Comparison of ENCODE assay signal across 10 mouse cellular contexts in the genomic region with DNA sequence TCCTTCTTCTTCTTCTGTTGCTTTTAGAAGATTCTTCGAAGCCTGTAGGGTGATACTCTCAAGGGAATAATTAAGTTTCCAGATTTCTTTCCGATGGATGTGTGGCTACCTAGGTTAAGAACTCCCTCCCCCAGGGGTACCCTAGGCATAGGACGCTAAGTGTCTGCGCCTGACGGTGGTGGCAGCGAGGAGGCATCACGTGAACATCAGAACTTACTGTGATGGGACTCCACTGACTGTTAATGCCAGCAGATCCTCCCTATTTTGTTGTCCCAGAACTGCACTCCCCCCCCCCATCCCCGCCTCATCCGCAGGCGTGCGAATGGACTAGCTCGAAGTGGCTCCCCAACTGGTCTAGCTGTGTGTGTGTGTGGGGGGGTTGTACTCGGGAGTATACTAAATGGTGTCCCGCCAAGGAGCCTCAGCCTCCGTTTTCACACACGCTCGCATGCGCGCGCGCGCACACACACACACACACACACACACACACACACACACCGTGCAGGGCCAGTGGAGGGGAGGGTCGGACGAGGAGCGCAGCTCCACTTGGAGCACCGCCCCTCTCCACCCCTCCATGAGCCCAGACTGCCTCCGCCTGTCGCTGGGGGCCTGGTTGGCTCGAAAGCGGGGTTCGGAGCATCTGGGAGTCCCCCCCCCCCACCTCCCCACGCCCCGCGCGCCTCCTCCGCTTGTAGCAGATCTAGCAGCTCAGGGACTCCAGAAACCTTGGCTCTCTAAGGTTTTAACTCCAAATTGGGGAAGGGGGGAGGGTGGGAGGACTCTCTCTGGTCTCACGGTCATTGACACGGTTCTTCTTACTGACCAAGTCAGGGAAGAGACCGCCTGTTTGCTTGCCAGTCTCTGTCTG. TPM values are rescaled to one million over a fixed set of nuclear protein-coding genes. Genes with fewer than 3 reads are reported as not detected.
A peak's percentile ranks its signal among the peaks of the same experiment; 100 is the strongest.
DNase-seq lines count a peak whose midpoint lies in the region; ATAC-seq and TF ChIP-seq lines count a peak whose summit lies in the region.
"Had no signal": no experiment of that assay in that cellular context is flagged by ENCODE, and none has a peak within 500 bp of the region (broad histone marks: within the 10 kb centered on the region; RNA-seq: fewer than 3 reads in every experiment).

No protein-coding gene starts in this region.

- under 1% methylated on average over 36 of the region's 40 CpGs for WGBS in heart, postnatal 0 days
- WGBS in embryonic facial prominence, embryonic 11.5 days: under 1% methylated on average over 35 of the region's 40 CpGs
- WGBS in neural tube, embryonic 14.5 days: 1% methylated on average over 32 of the region's 40 CpGs
- WGBS in lung, postnatal 0 days: 3% methylated on average over 28 of the region's 40 CpGs

- no peak overlapping the region; the same call in 1 of the 2 replicates for H3K4me2 ChIP-seq in heart, postnatal 0 days (ENCODE audit: low read depth, low read length)
- H3K4me2 ChIP-seq in embryonic facial prominence, embryonic 11.5 days (ENCODE audit: low read depth, low read length): peak overlapping the region; percentile 28
- H3K4me2 ChIP-seq in neural tube, embryonic 14.5 days (ENCODE audit: low read depth, low read length): peak overlapping the region; percentile 99
- H3K4me2 ChIP-seq in lung, postnatal 0 days (replicated peaks; ENCODE audit: low read depth, low read length): no peak overlapping the region

- no peaks in the 10 kb centered on the region for H3K9me3 ChIP-seq in heart, postnatal 0 days (replicated peaks; ENCODE audit: control insufficient read depth, low read length)
- no peaks in the 10 kb centered on the region for H3K9me3 ChIP-seq in embryonic facial prominence, embryonic 11.5 days (replicated peaks; ENCODE audit: control insufficient read depth, low read length)
- H3K9me3 ChIP-seq in neural tube, embryonic 14.5 days (ENCODE audit: control insufficient read depth, low read length): no peaks in the 10 kb centered on the region
- H3K9me3 ChIP-seq in lung, postnatal 0 days (ENCODE audit: low read length): no peaks in the 10 kb centered on the region

- no peaks in the 10 kb centered on the region for H3K36me3 ChIP-seq in heart, postnatal 0 days (replicated peaks; ENCODE audit: control insufficient read depth, insufficient read depth, low read length)
- no peaks in the 10 kb centered on the region for H3K36me3 ChIP-seq in embryonic facial prominence, embryonic 11.5 days (replicated peaks; ENCODE audit: control insufficient read depth, insufficient read depth, low read depth, low read length)
- no peaks in the 10 kb centered on the region for H3K36me3 ChIP-seq in neural tube, embryonic 14.5 days (ENCODE audit: control insufficient read depth, insufficient read depth, low read length)
- no peaks in the 10 kb centered on the region for H3K36me3 ChIP-seq in lung, postnatal 0 days (ENCODE audit: insufficient read depth, low read length)
- H3K36me3 ChIP-seq: G1E had no signal

- 0 out of 2 replicates have a peak overlapping the region, but pooled peaks have one; percentile 4 for H3K4me3 ChIP-seq in heart, postnatal 0 days (ENCODE audit: low read depth, low read length)
- peak overlapping the region; percentile 21 for H3K4me3 ChIP-seq in embryonic facial prominence, embryonic 11.5 days (ENCODE audit: low read depth, low read length)
- peak overlapping the region; percentile 87 for H3K4me3 ChIP-seq in neural tube, embryonic 14.5 days (ENCODE audit: low read depth, low read length)
- H3K4me3 ChIP-seq in lung, postnatal 0 days (ENCODE audit: low read depth, low read length): no peak overlapping the region

- no peak for TF ChIP-seq EP300 in heart, postnatal 0 days (IDR thresholded peaks at IDR 0.05; ENCODE audit: low read depth)
- no peak for TF ChIP-seq EP300 in lung, postnatal 0 days (IDR thresholded peaks at IDR 0.05)

- no peak overlapping the region for H3K27ac ChIP-seq in heart, postnatal 0 days (ENCODE audit: low read depth)
- no peak overlapping the region for H3K27ac ChIP-seq in embryonic facial prominence, embryonic 11.5 days (replicated peaks; ENCODE audit: low read depth, low read length)
- H3K27ac ChIP-seq in neural tube, embryonic 14.5 days (ENCODE audit: low read depth, low read length): peak overlapping the region; percentile 78
- no peak overlapping the region for H3K27ac ChIP-seq in lung, postnatal 0 days (ENCODE audit: low read length)

- ATAC-seq in heart, postnatal 0 days (ENCODE audit: insufficient read depth, low read depth): no peak
- ATAC-seq in embryonic facial prominence, embryonic 11.5 days (replicated peaks; ENCODE audit: insufficient number of reproducible peaks, low FRiP score, low TSS enrichment, low read depth): 0 out of 2 replicates have a peak, but pooled peaks have one; percentile 15
- ATAC-seq in neural tube, embryonic 14.5 days (ENCODE audit: low read depth): peak; percentile 13
- no peak for ATAC-seq in lung, postnatal 0 days
- ATAC-seq in megakaryocyte-erythroid progenitor cell, adult 5-6 weeks (replicated peaks; ENCODE audit: low FRiP score, low TSS enrichment, poor library complexity, severe bottlenecking): no peak
- ATAC-seq: liver, postnatal 0 days had no signal

- peaks cover 19% of the 10 kb centered on the region for H3K4me1 ChIP-seq in heart, postnatal 0 days (ENCODE audit: control insufficient read depth, insufficient read depth)
- peaks cover 6% of the 10 kb centered on the region for H3K4me1 ChIP-seq in embryonic facial prominence, embryonic 11.5 days (ENCODE audit: control insufficient read depth, insufficient read depth, low read length)
- peaks cover 5% of the 10 kb centered on the region; the same call in 1 of the 2 replicates for H3K4me1 ChIP-seq in neural tube, embryonic 14.5 days (ENCODE audit: control insufficient read depth, insufficient read depth, low read length)
- peaks cover 4% of the 10 kb centered on the region for H3K4me1 ChIP-seq in lung, postnatal 0 days (ENCODE audit: insufficient read depth, low read depth, low read length)

- H3K27me3 ChIP-seq in heart, postnatal 0 days (ENCODE audit: control insufficient read depth, insufficient read depth, low read length): peaks cover 98% of the 10 kb centered on the region
- peaks cover 74% of the 10 kb centered on the region for H3K27me3 ChIP-seq in embryonic facial prominence, embryonic 11.5 days (ENCODE audit: control insufficient read depth, insufficient read depth, low read length)
- H3K27me3 ChIP-seq in neural tube, embryonic 14.5 days (ENCODE audit: control insufficient read depth, insufficient read depth, low read length): peaks cover 4% of the 10 kb centered on the region
- peaks cover 82% of the 10 kb centered on the region for H3K27me3 ChIP-seq in lung, postnatal 0 days (replicated peaks; ENCODE audit: insufficient read depth, low read length)

- DNase-seq in heart, postnatal 0 days (ENCODE audit: low spot score): no peak
- DNase-seq in heart, postnatal 25 days (ENCODE audit: low spot score): no peak
- DNase-seq in embryonic facial prominence, embryonic 11.5 days (ENCODE audit: low spot score): no peak
- DNase-seq in layer of hippocampus, postnatal 25 days (ENCODE audit: extremely low spot score in 1 of 2, low spot score in 1 of 2): peak; percentile 25 to 30
- no peak for DNase-seq in lung, postnatal 0 days (ENCODE audit: low spot score)
- DNase-seq in gastrocnemius, adult 8-10 months (ENCODE audit: low spot score in 2 of 2): no peak
- DNase-seq: liver, postnatal 0 days had no signal

- no peak for TF ChIP-seq CTCF in heart, postnatal 0 days (IDR thresholded peaks at IDR 0.05; ENCODE audit: low read depth)
- TF ChIP-seq CTCF in lung, postnatal 0 days (IDR thresholded peaks at IDR 0.05): no peak

- intact Hi-C loops in heart, postnatal 25 days (cut with DNase I): no loop called here

- no peak overlapping the region for H3K9ac ChIP-seq in heart, postnatal 0 days (replicated peaks; ENCODE audit: low read depth, low read length)
- H3K9ac ChIP-seq in embryonic facial prominence, embryonic 11.5 days (replicated peaks; ENCODE audit: low read length): no peak overlapping the region
- peak overlapping the region; percentile 44; the same call in 1 of the 2 replicates for H3K9ac ChIP-seq in neural tube, embryonic 14.5 days (replicated peaks; ENCODE audit: low read depth, low read length)
- H3K9ac ChIP-seq in lung, postnatal 0 days (replicated peaks; ENCODE audit: low read depth): no peak overlapping the region
- H3K9ac ChIP-seq: liver, postnatal 0 days had no signal

RNA-seq across cellular contexts. Expression of a gene that starts 3.0 kb away (rescaled TPM):
- not detected in 2 replicates for total RNA-seq in heart, postnatal 0 days (2014; rRNA removed; ENCODE audit: low replicate concordance)
- not detected in 2 replicates for polyA plus RNA-seq in heart, postnatal 0 days (2015; fragmentation: Nextera tagmentation; extraction: Ambion mirVana)
- not detected for total RNA-seq in heart, postnatal 25 days (2021)
- 3.0 and 3.6 TPM in 2 replicates for polyA plus RNA-seq in embryonic facial prominence, embryonic 11.5 days (2014; fragmentation: Nextera tagmentation; extraction: Ambion mirVana)
- 10 to 100 TPM in 1 of 2 experiments, 1 to 10 TPM in 1; 9.6 to 10.2 TPM for total RNA-seq in layer of hippocampus, postnatal 25 days (2021)
- polyA plus RNA-seq in neural tube, embryonic 14.5 days (2014; fragmentation: Nextera tagmentation; extraction: Ambion mirVana): 18.3 and 21.4 TPM in 2 replicates
- not detected in 2 replicates for polyA plus RNA-seq in lung, postnatal 0 days (2015; fragmentation: Nextera tagmentation; extraction: Ambion mirVana)
- not detected for total RNA-seq in gastrocnemius, adult 8-10 months (2022)
- not detected in 2 replicates for total RNA-seq in megakaryocyte-erythroid progenitor cell, adult 5-6 weeks (2014; fragmentation: Nextera tagmentation)
- not detected in 2 replicates for total RNA-seq in megakaryocyte-erythroid progenitor cell, adult 5-6 weeks (2017)
- polyA plus RNA-seq: G1E; liver, postnatal 0 days had no signal

Comparison
In these comparisons a context has a peak if more than half of its experiments do, and no peak if none do; other contexts are left out.
1. ATAC-seq: peak in embryonic facial prominence, embryonic 11.5 days (single experiment) and neural tube, embryonic 14.5 days (single experiment); none in heart, postnatal 0 days (single experiment), lung, postnatal 0 days (single experiment) and megakaryocyte-erythroid progenitor cell, adult 5-6 weeks (single experiment).
2. DNase-seq: peak in layer of hippocampus, postnatal 25 days (2 of 2); none in heart, postnatal 0 days (single experiment), heart, postnatal 25 days (single experiment), embryonic facial prominence, embryonic 11.5 days (single experiment), lung, postnatal 0 days (single experiment) and gastrocnemius, adult 8-10 months (0 of 2).
3. H3K4me2 ChIP-seq: peak in embryonic facial prominence, embryonic 11.5 days (single experiment) and neural tube, embryonic 14.5 days (single experiment); none in heart, postnatal 0 days (single experiment) and lung, postnatal 0 days (single experiment).
4. RNA of a gene that starts 3.0 kb away (total RNA-seq): 9.6 to 10.2 TPM in layer of hippocampus, postnatal 25 days; not detected in heart, postnatal 0 days, not detected in heart, postnatal 25 days, not detected in gastrocnemius, adult 8-10 months and not detected in megakaryocyte-erythroid progenitor cell, adult 5-6 weeks; every median in the first group is over 10 times any median in the second.